Mouse (Mus musculus) layer of hippocampus, postnatal 36 days (tissue): ENCODE results near the gene Elavl3. TPM values are rescaled to one million over a fixed set of nuclear protein-coding genes. Genes with fewer than 3 reads are reported as not detected.
A peak's percentile ranks its signal among the peaks of the same experiment; 100 is the strongest.
"Not testable (repeated sequence)": the region's sequence is repeated elsewhere in the genome, so short reads cannot be mapped to it uniquely, and the experiment has no call there.

Experiments used
- DNase-seq, 2 experiments: peaks; one replicate each; pipeline ENCODE4 v3.0.0; 2022
- total RNA-seq, 2 experiments: library from RNA; stranded (reverse); gene quantifications; 2 replicates each; pipeline ENCODE4 v1.2.3; 2021

Gene Elavl3
- 100 to 1,000 TPM; 172 to 175 TPM for total RNA-seq

DNA sequence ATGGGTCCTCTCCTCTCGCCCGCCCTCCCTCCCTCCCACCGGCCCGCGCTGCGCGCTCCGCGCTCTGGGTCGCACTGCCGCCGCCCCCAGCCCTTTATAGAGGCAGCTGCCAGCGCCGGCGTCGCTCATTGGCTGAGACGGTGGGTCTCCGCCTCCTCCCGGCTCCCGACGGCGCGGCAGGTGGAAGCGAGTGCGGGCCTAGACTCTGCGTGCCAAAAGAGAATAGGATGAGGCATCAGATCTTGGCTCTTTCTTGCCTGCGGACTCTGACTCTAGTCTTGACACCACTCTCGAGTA lies at the start of gene Elavl3:
Gene Elavl3 (minus strand): TSS at position 66 of the 297 bp plus-strand sequence.
- peak; percentile 81 to 82 for DNase-seq

DNA sequence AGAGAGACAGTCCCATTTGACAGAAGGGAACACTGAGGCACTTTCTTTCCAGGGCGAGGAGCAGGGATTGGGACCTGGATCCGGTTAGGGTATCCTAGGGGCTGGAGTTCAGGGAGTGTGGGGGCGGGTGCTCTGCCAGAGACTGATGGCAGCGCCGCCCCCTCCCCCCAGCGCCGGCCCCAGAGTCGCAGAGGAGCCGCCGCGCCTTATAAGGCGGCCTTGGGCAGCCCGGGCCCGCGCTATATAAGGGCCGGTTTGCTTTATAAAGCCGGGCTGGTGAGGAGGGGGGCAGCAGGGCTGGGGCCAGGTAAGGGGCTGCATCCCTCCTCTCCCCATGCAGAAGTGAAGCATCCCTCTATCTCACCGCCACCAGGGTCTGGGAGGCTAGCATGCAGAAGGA lies 48.1 kb upstream of the Elavl3 start:
- no peak for DNase-seq

DNA sequence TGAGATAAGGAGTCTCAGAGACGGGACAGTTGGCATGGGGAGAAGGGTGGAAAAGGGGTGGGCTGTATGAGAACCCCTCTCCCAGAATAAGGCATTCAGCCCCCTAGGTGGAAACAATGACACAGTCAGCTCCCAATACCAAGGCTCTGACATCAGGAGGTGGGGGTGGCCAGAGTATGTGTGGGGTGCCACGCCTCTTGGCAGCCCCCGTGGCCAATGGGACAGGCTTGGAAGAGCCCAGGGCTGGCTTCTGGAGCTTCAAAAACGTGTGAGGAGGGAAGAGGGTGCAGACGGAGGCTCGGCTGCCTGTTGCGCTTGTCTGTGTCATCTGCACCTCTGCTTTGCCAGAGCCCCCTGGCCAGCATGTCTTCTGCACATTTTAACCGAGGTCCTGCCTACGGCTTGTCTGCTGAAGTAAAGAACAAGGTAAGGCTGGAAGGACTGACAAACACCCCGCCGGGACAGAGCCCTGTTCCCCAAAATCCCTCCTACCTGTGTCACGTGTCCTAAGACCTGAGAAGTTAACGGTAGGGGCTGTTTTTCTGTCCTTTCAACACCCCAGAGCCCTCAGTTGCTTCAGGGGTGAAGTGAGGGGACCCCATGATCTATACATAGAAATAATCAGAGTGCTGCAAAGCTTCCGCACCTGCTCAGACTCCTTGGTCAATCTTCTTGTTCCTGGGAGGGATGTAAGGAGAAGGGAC lies 47.3 kb upstream of the Elavl3 start, which contains the start of gene Cnn1:
Gene Cnn1 (plus strand): TSS at position 224 of the 704 bp plus-strand sequence.
- DNase-seq, result no peak

DNA sequence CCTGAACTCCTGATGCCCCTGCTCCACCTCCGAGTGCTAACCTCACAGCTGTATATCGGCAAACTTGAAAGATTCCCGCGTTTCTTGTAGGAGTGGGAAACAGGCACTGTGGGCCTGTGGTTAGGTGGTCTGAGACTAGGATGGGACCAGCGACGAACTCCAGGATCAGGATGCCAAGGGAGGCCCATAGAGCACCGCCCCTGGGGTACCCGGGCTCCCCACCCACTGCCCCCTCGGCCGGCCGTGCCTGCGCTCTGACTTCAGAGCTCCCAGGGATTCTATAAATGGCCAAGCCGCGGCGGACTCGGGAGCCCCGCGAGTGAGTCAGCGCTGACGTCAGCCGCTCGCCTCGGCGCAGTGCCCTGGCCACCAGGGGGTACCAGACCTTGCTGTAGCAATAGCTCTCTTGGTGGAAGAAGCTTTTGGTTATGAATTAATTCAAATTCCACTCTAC lies 44.1 kb upstream of the Elavl3 start:
- peak; percentile 64 to 67 for DNase-seq

DNA sequence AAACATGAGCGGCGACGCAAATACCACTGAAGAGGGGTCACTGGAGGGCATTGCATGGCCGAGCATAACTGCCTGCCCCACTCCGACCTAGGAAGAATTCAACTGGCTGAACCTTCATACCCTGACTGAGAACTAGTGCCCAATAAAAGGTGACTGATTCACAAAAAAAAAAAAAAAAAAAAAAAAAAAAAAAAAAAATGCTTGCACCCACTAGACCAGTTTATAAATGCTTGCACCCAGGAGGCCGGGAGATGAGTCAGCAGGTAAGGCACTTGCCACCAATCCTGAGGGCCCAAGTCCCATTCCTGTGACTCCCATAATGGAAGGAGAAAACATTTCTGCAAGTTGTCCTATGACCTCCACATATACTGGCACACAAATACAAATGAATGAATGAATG lies 40.9 kb upstream of the Elavl3 start:
- DNase-seq, result no peak

DNA sequence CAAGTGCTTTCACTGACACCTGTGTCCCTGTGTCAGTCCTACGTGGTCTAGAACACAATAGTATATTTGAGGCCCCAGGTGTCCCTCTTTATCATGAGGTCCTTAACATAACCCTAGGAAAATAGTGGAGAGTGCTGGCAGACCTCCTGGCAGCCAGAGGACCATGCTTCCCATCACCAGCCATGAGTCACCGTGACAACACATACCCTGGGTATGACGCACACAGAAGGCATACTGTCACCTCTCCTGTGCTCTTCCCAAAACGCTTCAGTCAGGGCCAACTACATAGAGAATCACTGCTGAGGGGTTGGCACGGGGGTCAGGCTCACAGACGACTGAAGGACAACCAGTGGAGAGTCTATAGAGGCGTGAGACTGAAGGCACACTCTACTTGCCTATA lies 38.2 kb upstream of the Elavl3 start:
- no peak for DNase-seq

DNA sequence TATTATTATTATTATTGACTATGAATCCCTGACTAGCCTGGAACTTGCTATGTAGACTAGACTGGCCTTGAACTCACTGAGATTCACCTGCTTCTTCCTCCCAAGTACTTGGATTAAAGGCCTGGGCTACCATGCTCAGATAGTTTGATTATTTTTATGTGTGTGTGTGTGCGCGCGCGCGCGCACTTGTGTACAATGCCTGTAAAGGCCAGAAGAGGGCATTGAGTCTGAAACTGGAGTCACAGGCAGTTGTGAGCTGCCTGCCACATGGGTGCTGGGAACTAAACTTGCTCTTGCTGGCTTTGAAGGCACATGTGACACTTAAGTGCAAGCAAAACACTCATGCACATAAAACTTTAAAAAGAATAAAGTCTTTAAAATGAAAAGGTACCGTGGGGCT lies 37.5 kb upstream of the Elavl3 start:
- no peak for DNase-seq

DNA sequence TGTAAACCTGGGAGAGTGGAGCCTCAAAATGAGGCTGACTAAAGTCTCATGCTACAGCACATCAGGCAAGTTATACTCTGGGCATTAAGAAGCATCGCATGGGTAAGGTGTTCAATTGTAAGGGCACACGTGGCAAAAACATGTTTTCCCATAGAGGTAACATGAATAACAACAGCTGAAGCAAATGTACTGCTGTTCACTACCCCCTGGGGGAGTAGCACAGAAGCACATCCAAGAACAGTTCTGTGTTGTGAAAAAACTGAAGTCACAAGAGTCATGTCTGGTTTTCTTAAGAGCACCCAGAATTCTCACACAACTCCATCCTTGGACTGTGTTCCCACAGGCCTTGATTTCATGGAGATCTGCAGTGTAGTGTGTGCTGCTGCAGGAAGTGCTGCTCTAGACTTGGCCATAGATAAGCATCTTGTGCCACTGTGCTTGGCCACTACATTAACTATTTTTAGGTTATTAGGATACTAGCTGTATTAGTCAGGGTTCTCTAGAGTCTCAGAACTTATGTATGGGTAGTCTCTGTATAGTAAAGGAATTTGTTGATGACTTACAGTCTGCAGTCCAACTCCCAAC lies 35.3 kb upstream of the Elavl3 start:
- DNase-seq, result no peak

DNA sequence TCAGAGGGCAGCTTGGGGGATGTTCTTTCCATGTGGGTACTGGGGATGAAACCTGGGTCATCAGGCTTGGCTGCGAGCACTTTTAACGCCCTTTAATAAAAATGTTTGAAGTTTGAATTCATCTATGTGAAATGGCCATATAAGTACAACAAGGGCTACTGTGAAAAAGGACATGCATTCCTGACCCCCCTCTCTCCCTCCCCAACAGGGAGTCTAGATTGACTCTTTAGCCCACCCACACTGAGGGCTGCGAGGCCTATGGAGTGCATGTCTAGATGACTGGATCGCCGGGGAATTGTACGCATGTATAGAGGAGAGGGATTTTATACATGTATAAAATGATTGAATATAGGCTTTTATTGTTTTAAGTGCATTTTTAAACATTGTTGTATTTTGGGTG lies 34.2 kb upstream of the Elavl3 start:
- DNase-seq, result no peak

DNA sequence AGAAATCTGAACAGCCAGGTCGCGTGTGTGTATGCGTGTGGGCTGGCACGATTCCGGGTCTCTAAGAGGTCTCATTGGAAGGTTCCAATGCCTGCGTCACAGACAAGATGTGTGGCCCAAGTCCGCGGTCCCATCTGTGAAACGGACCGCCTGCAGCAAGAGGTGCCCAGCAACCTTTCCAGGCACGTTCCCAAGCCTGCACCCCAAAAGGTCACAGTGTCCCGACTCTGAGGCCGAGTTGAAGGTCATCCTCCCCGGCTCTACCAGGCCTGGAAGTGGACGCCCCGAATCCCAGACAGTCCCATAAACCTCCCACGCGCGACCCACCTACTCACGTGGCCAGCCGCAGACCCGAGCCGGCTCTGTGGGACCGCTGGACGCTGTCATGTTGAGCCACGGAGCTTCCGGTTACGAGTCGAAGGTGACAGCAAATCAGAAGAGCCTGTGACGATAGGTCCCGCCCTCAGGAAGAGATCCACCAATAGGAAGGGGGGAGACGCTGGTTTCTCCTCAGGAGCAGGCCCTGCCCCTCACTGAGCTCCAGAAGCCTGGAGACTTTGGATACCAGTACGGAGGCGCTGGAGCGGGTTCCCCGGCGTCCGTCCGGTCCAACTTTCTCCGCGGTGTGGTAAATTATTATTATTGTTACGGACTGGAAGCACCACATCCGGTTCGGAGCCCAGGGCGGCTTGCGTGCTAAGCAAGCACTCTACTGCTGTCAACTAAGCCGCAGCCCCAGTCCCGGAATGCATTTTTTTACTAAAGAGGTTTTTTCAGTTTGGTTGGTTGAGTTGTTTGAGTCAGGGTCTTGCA lies 33.4 kb upstream of the Elavl3 start, which contains the start of gene Ecsit:
Gene Ecsit (minus strand): TSS at position 417 of the 813 bp plus-strand sequence.
- peak; percentile 92 for DNase-seq

DNA sequence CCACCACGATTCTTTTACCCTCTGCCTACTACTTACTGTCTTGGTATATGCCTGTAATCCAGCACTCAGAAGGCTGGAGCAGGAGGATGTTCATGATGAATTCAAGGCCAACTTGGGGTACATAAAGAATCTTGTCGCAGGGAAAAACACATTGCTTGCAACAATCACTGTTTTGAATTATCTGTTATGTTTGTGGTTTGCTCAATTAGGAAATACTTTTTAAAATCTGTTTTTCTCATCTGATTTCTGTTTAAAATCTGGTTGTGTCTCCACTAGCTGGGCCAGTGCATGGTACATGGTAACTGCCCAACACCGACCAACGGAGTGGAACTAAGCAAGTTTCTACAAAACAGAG lies 32.8 kb upstream of the Elavl3 start:
- no peak for DNase-seq

DNA sequence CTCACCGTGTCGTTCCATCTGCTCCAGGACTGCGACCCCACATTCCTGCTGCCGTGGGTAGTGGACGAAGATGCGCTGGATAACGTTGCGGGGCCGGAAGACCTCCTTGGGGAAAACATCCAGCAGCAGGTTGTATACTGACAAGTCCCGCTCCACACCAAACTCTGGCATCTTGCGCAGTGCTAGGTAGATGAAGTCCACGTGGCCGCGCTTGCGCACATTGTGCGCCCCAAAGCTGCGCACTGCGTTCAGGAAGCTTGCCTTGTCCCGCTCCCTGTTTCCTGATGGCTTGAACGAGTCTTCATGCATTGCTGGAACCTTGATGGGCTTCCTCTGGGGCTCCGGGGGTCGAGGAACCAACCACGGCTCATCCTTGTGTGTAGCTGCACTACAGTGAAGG lies 24.4 kb upstream of the Elavl3 start:
- DNase-seq, result no peak

DNA sequence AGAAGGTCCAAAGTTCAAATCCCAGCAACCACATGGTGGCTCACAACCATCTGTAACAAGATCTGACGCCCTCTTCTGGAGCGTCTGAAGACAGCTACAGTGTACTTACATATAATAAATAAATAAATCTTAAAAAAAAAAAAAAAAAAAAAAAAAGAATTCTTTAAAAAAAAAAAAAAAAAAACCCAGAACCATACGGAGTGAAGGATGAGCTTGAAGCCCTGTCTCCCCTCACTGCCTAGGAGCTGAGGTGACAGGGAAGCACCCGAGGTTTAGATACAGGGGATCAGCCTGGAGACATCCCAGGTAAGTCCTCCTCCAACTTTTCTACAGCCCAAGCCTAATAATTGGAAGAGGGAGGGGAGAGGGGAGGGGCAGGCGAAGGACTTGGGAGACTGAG lies 24.0 kb upstream of the Elavl3 start:
- not testable (repeated sequence) for DNase-seq

DNA sequence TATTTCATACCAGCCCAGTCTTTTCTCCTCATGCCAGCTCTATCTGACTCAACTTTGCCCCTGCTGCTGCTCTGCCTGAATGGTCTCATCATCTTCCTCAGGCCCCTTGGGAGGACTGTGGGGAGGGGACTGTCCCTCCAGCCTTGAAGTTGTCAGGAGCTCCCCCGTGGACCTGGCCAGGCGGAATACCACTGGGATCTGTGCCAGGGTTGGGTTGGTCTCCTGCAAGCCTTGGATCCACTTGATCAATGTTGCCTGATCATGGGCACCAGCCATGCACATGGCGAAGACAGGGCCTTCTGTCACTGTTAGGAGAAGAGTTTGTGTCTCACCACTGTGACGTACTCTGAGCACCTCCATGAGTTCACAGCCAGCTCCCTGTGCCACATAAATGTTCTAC lies 20.5 kb upstream of the Elavl3 start:
- no peak for DNase-seq

DNA sequence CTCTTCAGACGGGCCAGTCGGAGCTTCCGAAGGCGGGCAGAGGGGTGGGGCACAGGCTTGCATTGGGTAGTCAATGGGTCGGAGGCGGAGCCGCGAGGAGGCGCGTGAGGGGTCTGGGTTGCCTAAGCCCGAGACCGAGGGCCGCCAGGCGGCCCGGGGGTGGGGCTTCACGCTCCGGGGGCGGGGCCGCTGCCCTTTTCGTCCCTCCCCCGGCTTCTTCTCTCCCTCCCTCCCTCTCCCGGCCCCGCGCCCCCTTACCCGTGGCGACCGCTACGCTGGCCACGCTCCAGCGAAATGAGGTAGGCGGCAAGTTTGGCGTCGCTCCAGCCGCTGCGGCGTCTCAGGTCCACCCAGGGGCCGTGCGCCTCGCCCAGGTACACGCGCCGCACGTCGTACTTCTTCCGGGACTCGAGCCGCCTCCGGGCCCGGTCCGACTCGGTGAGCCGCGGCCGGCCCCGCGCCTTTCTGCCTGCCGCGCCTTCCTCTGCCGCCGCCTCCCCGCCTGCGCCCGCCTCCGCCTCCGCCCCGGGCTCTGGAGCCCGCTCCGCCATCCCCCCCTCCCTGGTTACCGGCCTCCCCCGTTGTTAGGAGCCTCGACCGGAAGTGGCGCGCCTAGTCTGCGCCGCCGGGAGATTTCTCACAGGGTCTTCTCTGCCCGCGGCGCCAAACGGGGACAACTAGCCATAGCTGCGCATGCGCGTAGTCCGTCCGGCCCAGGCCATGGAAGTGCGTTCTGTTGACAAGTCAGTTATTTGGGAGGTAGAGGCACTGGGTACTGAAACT lies 19.2 kb upstream of the Elavl3 start, which contains the start of the genes Gm49318 and Zfp653:
Gene Gm49318 (minus strand): TSS at position 469 of the 783 bp plus-strand sequence.
Gene Zfp653 (minus strand): TSS at position 586 of the 783 bp plus-strand sequence.
- DNase-seq, result peak; percentile 95 to 96

DNA sequence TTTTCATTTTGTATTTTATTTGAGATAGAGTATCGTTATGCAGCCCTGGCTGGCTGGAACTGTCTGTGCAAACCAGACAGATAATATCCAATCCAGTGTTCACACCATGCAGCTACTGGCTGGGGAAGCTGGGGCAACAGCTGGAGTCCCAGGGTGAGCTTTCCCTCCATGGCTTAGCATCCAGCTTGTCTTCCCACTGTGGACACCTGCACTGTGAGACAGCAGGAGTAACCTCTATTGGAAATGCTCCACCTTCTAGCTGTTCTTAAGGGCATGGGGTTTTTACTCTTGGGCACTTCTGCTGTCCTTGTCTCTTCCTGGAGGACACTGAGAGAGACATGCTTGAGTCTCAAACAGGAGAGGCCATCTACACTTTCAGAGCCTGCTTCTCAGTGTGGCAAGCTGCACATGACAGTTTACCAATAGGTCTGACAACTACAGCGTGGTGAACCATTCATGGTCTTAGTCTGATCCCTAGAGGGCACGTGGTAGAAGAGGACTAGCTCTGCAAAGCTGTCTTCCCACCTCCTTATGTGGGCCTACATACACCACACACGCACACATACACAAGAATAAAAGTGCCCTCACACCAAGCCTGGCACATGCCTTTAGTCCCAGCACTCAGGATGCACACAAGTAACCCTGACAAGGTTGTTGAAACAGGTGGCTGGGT lies 18.2 kb upstream of the Elavl3 start:
- DNase-seq, result no peak

DNA sequence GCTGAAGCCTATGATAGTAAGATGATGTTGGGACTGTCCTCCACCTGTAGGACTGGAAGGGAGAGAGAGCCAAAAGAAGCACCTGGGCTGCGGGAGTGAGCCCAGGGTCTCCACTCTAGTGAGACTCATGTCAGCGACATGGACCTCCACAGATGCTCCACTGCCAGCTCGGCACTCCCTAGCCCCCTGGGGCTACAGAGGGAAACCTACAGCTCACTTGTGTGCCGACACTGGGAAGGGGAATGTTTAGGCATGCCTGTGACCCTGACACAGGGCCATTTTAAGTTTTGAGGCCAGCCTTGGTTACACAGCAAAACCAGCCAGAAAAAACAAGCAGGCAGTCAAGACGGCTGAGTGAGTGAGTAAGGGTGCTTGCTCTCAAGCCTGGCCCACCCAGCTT lies 15.4 kb upstream of the Elavl3 start:
- no peak for DNase-seq

DNA sequence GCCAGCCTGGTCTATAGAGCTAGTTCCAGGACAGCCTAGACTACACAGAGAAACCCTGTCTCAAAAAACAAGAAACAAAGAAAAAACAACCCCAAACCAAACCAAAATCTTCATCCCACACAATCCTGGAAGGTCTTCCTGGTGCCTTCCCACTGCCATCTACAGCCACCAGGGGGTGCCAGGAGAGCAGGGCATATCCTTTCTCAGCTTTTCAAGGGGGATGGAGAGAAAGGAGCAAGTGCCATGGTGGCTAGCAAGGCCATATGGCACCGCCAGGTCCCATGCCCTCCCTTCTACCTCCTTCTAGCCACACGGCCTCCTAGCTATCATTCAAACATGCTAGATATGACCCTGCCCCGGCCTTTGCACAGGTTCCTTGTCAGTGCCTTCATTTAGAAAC lies 14.6 kb upstream of the Elavl3 start:
- peak in 1 of 2 experiments; percentile 42 for DNase-seq

DNA sequence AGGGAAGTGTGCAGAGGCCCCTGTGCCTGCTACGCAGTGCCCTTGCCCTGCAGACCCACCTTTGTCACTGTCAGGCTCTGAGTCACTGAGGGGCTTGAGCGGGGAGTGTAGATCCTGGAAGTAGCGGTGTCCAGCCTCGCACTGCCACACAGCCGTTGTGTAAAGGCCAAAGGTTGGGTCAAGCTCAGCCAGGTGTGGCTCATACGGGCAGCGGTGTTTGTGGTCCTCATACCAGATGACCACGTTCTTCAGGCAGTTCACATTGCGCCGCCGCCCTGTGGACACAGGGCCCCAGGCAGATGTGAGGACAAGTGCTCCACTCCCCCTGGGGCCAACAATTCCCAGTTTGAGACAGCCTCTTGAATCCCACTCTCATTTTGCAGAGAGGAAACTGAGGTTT lies 13.8 kb upstream of the Elavl3 start:
- DNase-seq, result no peak

DNA sequence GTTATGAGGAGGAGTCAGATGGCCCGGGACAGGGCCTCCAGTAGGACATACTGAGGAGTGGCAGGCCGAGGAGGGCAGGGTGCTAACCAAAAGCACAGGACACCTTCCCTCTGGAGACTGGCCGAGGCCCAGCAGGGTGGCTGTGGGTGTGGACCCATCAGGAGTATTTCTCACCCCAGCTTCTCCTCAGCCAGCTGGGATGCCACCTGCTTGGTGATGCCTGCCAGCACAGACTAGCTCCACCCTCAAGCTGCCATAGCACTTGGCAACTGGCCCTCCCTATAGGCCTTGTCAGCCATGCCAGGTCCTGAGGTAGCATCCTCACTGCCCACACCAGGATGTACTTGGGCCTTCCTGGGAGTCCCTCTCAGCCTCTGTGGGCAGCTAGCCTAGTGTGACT lies 12.5 kb upstream of the Elavl3 start:
- DNase-seq, result peak; percentile 60 to 63

DNA sequence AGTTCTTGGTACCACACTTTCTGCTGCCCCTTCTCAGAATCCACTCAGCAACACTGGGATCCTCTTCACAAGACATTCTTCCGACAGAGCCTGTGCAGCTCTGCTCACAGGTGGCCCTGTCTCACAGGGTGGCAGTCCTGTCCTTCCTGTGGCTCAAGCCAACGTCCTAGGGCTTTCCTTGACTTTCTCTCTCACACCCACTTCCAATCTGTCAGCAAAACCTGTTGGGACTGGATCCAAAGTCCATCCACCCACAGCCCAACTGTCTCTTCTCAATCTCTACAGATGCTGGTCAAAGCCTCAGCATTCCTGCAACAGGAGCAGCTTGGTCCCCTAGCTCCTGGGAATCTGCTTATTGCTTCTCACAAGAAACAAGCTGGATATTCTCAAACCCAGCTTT lies 9.5 kb upstream of the Elavl3 start:
- DNase-seq, result peak; percentile 43 to 58

DNA sequence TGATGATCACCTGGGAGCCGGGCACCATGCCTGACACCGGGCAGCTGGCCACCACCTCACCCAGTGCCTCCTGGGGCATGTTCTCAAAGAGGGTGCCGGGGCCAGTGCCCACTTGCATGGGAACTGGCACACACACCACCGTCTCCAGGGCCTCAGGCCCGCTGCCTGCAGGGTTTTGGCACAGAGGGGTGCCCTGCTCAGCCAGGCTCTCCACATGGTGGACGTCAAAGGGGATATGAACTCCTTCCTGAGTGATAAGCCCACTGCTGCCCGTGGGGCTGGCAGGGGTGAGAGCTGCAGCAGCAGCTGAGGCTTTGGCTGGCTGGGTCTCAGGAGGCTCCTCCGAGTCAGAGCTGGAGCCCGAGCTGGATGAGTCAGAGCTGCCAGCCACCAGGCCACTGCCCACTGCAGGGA lies 6.2 kb upstream of the Elavl3 start:
- DNase-seq, result peak in 1 of 2 experiments; percentile 56
